Mouse (Mus musculus) left cerebral cortex, postnatal 25 days (tissue): Measurements from ENCODE around the gene Dysf. TPM values are rescaled to one million over a fixed set of nuclear protein-coding genes. Genes with fewer than 3 reads are reported as not detected.
"Not testable (repeated sequence)": the region's sequence is repeated elsewhere in the genome, so short reads cannot be mapped to it uniquely, and the experiment has no call there.

Experiments used
- DNase-seq, 2 experiments: peaks; one replicate each; pipeline ENCODE4 v3.0.0; 2022; ENCODE audit warnings: low spot score in 2 of 2, mixed read lengths in 1 of 2
- intact Hi-C: fragments of 180-260 bp; cut with DNase I; formaldehyde crosslinking; loops from one replicate; pipeline ENCODE4 v1.15.1; 2025
- total RNA-seq, 2 experiments: library from RNA; stranded (reverse); gene quantifications; 2 replicates each; pipeline ENCODE4 v1.2.3; 2021

Gene Dysf
- 1 to 10 TPM; 3.4 TPM for total RNA-seq

DNA sequence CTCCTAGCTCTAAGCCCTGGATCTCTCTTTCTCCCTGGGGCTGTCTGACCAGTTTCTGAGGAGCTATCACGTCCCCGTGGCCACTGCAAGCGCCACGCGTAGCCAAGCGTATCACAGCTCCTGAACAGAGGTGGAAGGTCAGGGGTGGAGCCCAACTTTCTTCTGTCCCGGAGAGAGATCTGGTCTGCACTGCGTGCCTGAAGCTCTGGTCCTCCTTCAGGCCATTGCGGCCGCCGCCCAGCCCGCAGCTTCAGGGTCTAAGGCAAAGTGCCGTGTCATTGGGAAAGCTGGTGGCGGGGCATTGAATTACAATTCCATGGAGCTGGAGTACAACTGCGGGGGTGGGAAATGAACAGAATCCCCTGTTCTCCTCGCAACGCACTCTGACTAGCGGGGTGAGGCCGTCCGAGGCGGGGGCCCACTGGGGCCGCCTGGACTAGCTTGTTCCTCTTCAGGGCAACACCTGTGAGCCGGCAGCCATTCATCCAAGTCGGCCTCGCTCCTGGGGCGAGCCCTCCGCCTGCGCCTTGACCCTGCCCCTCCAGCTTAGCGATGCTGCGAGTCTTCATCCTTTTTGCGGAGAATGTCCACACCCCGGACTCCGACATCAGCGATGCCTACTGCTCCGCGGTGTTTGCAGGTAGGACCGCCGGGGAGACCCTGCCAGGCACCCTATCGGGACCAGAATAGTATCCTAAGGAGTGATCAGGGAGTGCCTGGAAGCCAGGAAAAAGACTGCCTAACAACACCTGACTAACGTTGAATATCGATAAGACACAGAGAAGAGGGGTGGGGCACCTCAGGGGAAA, at the start of gene Dysf:
TSS of gene Dysf (plus strand) at position 228 of the 809 bp plus-strand sequence.
- no peak for DNase-seq
- intact Hi-C loops, result no loop called here

DNA sequence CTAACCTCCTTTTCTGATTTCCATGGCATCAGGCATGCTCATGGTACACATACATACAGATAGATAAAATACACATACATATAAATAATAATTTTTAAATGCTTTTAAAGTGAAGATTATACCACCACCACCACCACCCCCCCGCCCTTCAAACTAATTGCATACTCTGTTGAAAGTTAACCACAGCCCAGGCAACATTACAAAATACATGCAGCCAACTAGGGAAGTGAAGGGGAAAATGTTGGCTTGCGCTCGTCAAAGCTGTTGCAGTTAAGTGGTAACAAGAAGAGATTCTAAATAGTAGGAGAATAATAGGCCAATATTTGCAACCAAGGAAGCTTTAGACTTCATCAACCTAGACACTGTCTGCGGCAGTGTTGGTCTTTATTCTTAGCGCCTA, 20.7 kb upstream of the Dysf start:
- intact Hi-C loops, result no loop called here

DNA sequence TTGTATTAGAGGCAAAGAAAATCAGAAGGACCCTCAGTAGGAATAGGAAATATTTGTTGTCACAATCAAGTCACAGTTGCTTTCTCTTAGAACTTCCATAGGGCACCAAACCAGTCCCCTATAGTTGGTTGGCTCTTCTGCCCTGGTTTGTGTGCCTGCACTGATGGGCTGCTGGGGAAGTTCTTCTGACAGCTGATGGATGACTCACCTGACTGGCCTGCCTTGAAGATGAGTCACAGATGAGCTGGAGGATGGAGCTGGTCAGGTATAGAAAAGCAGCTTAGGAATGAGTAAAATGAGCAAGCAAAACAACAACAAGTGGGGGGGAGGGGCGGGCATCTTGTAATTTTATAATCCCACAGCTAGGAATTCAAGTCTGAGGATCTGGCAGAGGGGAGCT, 5.7 kb upstream of the Dysf start:
- DNase-seq, result no peak
- intact Hi-C loops, result no loop called here

More for the DNA sequence above, 20.7 kb upstream of the Dysf start:
- no peak for DNase-seq

DNA sequence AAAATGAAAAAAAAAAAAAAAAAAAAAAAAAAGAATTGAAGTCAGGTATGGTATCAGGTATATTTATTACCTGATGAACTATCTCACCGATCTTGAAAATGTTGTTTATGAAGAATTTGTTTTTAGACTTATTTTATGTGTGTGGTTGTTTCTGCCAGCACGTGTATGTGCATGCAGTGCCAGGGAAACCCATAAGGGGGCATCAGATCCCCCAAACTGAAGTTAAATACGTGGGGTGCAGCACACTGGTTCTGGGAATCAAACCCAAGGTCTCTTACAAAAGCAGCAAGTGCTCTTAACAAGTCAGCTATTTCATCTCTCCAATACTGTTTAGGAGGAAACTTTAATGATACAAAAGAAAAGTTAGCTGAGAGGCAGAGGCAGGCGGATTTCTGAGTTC, 4.1 kb upstream of the Dysf start:
- intact Hi-C loops, result no loop called here
- DNase-seq, result no peak

DNA sequence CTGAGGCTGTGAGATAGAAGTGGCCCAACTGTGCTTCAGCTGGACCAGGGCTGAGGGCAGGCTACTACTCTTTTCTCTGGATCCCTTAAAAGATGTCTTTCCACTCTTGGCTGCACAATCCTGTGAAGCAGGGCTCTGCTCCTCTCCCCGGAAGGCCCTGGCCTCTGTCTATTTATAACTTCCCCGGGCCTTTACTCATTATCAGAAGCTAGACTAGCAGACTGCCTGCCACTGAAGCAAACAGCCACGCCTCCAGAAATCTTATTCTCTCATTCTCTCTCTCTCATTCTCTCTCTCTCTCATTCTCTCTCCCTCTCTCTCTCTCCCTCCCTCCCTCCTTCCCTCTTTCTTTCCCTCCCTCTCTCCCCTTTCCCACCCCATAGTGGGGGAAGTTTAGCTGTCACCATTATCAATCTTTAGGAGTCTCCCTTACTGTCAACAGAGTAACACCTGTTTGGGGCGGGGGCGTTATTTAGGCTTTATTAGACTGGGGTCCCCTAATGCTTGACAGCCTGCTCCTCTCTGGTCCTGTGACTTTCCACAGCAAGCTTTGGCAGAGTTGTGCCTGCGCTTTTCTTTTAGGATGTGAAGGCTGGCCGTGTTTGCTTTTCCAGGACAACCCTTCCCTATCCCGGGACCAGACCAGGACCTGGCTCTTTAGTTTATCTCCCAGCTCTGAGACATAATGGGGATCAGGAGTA, 932 bp downstream of the Dysf start:
- intact Hi-C loops, result no loop called here
- no peak for DNase-seq

DNA sequence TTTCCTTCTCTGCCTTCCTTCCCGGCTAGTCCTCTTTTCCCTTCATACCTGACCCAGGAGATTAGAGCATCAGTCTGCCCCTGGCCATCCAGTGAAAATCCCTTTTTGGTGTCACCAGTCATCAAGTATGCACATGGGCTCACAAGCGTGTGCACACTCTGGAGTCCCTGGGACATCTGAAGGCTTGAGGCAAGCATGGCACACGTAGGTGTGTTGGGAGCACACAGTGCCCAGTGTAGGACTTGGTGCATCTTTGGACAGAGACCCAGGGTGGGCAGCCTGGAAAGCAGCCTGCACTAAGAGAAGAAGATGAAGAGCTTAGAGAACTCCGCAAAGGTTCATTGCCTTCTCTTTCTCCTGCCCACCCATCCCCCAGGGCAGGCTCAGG, 1.5 kb downstream of the Dysf start:
- DNase-seq, result no peak
- intact Hi-C loops, result no loop called here

DNA sequence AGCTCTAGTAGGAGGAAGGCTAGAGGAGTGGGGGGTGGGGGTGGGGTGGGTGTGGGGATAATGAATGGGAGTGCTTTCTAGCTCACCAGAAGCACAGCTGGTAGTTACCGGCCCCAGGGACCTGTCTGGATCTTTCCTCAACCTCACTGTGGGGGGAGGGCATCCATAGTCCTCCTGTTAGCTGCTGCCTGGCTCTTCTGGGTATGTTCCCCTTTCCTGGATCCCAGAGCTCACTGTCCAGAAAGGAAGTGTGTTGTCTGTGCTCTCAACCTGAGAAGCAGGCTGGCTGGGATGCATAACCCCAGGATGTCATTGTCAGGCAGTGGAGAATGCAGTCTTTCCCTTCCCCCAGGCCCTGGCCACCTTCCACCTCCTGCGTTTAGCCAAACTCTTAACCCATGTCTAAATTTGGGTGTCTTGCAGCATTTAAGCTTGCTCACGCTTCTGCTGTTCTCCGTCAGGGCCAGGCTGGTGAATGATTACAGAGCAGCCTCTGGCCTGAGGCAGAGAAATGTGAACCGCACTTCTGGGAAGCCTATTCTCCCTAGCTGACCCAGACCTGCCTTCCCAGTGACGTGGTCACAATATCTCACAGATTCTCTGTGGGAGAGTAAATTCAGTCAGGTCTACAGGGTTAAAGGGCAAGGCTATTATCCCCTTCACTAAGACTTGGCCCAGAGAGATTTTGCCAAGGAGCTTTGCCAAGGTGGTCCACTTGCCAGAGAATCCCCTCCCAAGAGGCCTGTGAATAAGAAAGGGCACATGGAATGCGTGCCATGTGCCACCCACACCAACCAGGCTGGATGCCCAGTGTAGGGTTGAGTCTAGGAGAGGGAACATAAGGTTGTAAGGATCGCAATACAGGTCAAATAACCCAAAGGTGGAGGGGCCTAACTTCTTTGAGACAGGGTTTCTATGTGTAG, 2.2 kb downstream of the Dysf start:
- DNase-seq, result no peak
- intact Hi-C loops, result no loop called here

DNA sequence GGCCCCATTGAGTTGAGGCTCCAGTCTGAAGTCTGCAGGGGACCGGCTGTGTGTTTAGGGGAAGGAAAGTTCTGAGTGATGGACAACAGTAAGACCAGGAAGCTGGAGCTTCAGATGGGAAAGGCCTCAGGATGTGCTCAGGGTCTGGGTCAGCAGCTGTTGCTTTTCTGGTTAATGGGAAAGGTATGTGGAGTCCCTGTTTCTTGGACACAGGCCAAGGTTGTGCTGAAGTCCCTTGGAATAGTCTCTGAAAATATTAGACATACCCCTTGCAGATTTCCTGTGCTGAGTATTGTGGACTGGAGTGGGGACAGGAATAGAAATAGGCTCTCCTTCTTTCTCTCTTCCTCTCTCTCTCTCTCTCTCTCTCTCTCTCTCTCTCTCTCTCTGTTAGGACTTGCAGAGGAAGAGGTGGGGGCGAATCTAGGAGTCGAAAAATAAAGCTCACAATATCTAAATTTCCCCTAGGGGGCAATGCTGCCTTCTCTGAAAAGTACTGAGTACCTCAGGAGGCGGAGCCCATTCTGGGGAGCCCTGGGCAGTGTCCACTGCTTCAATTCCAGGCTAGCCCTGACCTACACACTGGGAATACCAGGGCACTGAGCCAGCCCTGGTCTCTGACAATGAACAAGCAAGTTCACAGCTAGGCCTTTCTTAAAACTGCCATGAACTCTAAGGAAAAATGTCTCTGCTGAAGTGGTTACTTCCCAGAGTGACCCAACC, 6.7 kb downstream of the Dysf start:
- DNase-seq, result peak in 1 of 2 experiments; percentile 53
- intact Hi-C loops, result not testable (repeated sequence)

DNA sequence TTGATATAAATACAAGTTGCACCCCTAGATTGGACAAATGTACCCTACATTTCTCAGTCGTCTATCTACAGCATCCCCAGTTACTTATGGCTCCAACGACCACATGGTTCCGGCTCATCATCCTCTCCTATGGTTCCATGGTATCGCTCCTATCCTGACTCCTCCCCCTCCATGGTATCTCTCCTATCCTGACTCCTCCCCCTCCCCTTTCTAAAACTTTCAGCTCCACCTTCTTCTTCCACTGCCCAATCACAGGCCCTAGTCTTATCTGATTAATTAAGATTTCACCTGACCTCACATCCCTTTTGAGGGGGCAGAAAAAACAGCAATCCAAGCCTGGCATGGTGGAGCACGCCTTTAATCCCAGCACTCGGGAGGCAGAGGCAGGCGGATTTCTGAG, 8.5 kb downstream of the Dysf start:
- no peak for DNase-seq
- intact Hi-C loops, result no loop called here

DNA sequence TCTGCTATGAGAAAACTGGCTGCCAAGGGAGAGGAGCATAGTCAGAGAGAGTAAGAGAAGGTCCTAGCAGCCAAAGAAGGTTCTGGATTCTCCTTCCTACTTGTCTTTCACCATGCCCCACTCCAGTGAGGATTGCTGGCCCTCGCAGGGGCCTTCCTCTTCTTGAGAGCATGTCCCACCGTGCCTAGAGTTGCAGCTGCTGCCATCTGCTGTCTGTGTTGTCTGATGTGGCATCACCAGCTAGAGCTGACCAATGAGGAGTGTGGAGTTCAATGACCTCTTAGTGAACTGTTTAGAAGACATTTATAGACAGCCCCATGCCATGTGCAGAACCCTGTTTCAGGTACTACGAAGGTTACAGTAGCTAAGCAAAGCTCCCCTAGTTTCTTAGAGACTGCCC, 9.0 kb downstream of the Dysf start:
- no peak for DNase-seq
- intact Hi-C loops, result no loop called here

DNA sequence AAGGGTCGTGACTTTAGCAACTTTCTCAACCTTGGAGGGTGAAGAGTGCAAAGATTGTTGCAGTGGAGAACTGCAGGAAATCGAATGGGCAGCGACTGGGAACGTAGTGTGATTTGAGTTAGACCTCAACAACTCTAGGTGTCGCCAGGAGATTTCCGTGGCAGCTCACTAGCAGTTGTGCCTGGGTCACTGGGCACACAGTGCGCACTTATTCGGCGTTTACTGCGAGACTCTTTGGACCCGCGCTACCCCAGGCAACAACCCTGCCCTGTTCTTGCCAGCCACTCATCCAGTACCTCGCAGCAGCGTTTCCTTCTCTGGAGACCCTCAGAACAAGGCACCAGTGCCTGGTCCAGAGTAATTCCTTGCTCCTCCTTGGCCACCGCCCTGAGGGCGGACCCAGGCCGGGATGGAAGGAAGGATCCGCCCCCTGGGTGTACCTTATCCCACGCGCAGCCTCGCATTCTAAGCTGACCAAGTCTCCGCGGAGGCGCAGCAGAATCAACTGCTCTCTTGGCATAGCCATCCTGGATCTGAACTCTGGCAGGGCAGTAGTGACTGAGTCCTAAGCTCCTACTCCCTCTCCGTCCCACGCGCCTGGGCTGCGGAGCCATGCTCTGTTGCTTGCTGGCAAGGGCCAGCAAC, 10.6 kb downstream of the Dysf start:
- intact Hi-C loops, result loop anchor here (2.0 kb wide), 1 partner anchor 42 kb away; no protein-coding TSS in a partner anchor

DNA sequence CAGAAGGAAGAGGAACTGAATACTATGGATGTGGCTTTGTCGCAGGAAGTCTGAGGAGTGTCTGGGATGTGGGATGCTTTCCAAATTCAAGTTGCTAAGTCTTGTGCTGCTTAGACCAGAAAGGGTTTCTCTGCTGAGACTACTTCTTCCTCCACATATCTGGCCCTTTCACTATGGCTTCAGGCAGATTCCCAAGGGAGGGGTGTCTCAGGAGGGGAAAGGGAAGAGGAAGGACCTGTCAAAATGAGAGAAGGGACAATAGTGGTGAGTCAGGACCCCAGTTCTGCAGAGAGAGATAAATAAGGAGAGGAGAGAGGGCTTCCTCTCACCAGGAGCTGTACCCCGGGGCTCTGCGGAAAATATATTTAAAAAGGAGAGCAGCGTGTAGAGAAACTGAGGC, 11.6 kb downstream of the Dysf start:
- intact Hi-C loops, result no loop called here
- DNase-seq, result no peak

More for the DNA sequence above, 10.6 kb downstream of the Dysf start:
- DNase-seq, result peak in 1 of 2 experiments; percentile 23

DNA sequence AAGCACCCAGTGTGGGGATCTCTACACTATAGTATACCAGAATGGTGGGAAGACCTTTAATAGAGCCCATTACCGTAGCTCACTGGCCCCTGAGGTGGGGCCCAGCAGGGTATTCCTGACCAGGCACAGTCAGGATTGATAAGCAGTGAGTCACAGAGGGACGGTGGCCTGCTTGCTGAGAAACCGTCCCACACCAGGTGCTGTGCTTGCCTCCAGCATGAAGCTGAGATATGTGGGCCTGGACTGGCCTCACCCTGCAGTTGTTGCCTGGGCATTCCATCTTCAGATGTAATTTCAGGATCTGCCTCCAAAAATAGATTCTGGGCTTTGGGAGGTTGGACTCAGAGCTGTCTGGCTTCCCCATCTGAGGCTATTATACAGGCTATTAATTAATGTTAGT, 13.6 kb downstream of the Dysf start:
- intact Hi-C loops, result no loop called here

DNA sequence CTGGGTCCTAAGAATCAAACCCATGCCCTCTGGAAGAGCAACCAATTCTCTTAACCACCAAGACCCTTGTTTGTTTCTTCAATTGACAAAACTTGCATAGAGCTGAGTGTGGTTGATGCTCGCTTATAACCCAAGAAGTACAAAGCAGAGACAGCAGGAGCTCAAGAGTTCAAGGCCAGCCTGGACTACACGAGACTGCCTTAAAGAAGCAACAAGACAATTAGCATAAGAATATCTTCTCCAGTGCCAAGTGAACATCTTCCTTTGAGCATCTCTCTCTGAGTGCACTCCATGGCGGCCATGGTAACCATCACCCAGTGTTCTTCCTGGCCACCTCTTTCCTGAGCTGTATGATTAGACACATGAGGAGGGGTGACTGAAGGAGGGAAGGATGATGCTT, 17.2 kb downstream of the Dysf start:
- DNase-seq, result no peak
- intact Hi-C loops, result no loop called here

More for the DNA sequence above, 13.6 kb downstream of the Dysf start:
- DNase-seq, result no peak

DNA sequence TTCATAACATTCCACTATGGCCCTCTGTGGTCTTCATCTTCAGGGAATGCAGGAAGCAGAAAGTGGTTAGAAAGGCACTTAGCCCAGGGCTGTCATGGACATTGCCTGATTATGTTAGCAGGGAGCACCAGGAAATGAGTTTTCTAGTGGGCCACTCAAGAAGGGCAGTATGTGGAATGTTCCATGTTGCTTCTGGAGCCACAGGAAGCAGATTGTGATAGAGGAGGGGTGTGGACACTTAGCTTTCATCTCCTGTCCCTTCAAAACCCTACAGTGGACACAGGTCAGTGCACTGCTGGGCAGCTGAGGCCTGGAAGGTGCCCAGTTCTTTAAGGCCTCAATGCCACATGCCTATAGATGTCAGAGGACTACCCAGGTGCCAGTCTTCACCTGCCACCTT, 20.4 kb downstream of the Dysf start:
- no peak for DNase-seq
- intact Hi-C loops, result no loop called here

DNA sequence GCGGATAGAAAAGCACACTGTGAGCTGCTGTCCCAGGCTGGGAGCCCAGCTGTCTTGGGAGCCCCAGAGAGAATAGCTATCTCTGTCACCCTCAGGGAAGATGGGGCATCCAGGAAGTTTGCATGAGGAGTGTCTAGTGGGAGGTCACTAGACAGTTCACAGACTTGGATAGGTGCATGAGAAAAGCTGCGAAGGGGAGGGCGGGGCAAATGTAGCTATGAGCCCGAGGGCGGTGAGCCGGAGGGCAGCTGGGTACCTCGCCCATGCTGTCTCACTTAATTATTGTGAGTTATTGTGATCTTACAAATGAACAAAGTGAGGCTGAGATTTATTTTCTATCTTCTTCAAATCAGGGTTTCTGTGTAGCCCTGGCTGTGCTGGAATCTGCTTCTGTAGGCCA, 21.4 kb downstream of the Dysf start:
- DNase-seq, result no peak
- intact Hi-C loops, result no loop called here

DNA sequence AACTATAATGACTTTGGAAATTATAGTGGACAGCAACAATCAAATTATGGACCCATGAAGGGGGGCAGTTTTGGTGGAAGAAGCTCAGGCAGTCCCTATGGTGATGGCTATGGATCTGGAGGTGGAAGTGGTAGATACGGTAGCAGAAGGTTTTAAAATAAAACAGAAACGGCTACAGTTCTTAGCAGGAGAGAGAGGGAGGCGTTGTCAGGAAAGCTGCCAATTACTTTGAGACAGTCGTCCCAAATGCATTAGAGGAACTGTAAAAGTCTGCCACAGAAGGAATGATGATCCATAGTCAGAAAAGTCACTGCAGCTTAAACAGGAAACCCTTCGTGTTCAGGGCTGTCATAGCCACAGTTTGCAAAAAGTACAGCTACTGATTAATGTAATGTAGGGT, 24.1 kb downstream of the Dysf start:
- DNase-seq, result peak; percentile 16 to 61
- intact Hi-C loops, result not testable (repeated sequence)

DNA sequence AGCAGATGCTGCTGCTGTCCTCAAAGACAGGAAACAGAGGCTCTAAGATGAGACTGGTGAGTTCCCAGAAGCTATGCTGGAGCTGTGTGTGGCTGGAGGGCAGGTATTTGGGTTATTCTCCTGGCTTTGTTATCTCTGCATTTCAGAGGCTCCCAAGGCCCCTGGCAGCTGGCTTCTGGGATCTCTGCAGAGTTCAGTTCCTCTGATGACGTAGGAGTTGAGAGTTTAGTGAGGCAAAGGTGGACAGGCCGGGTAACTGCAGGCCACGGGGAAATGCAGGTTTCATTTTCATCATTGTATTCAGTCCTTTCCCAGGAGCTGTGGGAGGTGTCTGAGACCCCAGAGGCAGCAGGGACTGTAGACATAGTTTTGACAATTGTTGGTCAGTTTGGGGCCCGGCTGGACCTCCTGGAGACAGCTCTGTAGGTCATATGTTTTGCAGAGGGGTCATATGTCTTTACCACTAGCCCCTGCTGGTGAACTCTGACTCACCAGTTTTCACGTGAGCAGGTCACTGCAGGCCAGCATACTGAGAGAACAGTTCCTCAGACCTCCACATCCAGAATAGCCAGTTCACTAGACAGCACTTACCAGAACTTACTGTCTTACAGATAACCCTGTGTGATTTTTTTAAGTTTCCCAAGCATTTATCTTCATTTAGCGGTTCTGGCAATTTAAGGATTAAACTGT, 35.0 kb downstream of the Dysf start:
- intact Hi-C loops, result no loop called here
- no peak for DNase-seq
